Mouse (Mus musculus): Measurements from ENCODE around the gene Rfx1.

DNA sequence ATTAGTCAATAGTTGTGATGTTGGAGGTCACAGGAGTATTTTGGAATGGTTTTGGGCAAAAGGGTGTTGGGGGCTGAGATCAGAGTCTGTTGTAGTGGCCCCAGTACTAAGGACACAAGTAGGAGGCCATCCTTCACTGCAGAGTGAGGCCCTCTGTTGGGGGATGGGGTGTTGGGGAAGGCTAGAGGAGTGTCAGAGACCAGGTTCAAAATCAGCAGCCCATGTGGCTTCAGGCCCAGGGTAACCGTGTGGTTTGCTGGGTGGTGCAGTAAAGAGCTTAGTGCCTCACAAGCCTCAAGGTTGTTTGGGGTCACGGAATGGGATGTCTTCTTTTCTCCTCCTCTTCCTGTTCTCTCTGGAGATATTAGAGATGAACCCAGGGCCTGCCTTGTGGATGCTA lies 60.1 kb downstream of the Rfx1 start:
- TF ChIP-seq CTCF (IDR thresholded peaks at IDR 0.05; ENCODE audit: control insufficient read depth, insufficient read depth, insufficient replicate concordance, low read depth, low read length) (no peak), POLR2A (IDR thresholded peaks at IDR 0.05; ENCODE audit: control insufficient read depth, low read depth, low read length) (no peak)

All from testis, adult 2 months (tissue).